Mouse (Mus musculus): ENCODE data around the gene Ghr.

DNA sequence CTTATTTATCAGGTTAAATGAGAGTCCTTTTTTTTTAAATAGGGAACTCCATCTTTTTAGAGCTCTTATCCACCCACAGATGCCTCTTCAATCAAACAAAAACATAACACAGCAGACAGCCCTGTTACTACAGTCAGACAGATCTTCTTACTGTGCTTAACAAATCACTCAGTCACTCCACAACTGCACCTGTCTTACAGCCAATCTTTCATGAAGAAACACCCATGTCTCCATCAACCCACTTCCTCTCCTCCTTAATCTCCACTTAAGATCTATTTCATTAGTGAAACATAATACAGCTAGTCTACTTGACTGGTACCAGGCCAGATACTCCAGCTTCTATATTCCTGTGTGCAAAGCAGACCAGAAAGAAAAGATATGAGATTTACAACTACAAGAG, 153.9 kb downstream of the Ghr start:
- TF ChIP-seq CTCF (conservative IDR thresholded peaks at IDR 0.05; ENCODE audit: insufficient read depth, insufficient read length, low read depth, low read length) (no peak), POLR2A (IDR thresholded peaks at IDR 0.05; ENCODE audit: low read depth, low read length) (no peak)
